Mouse (Mus musculus): ENCODE results near the gene Gm11756. TPM values are rescaled to one million over a fixed set of nuclear protein-coding genes. Genes with fewer than 3 reads are reported as not detected.
"Not testable (repeated sequence)": the region's sequence is repeated elsewhere in the genome, so short reads cannot be mapped to it uniquely, and the experiment has no call there.

Gm11756 gene
- total RNA-seq (2022), result not detected

- not testable (repeated sequence) for DNase-seq (ENCODE audit: low spot score in 2 of 2)
Observed at GRCm38 (mm10) chr4:73920660-73921059, at the start of gene Gm11756. Gm11756 (minus strand) TSS chr4:73920760.

- no peak for DNase-seq (ENCODE audit: low spot score in 2 of 2)
Observed at GRCm38 (mm10) chr4:73950375-73950896, 29.9 kb upstream of the Gm11756 start, which contains the start of gene 2310002L09Rik. 2310002L09Rik (minus strand) TSS chr4:73950846.

GRCm38 (mm10) chr4:73905853-73906252 is 14.7 kb downstream of the Gm11756 start, which contains the start of gene Gm13871:
Gm13871 (minus strand) TSS chr4:73905953.
- not testable (repeated sequence) for DNase-seq (ENCODE audit: low spot score in 2 of 2)

- not testable (repeated sequence) for DNase-seq (ENCODE audit: low spot score in 2 of 2)
Observed at GRCm38 (mm10) chr4:73891012-73891411, 29.5 kb downstream of the Gm11756 start, which contains the start of gene Gm11757. Gm11757 (minus strand) TSS chr4:73891112.

GRCm38 (mm10) chr4:73876166-73876565 is 44.4 kb downstream of the Gm11756 start, which contains the start of gene Gm11758:
Gm11758 (minus strand) TSS chr4:73876266.
- not testable (repeated sequence) for DNase-seq (ENCODE audit: low spot score in 2 of 2)

Other genes starting within 250 kb of the Gm11756 start
- not detected for gene Gm428, start 237.2 kb downstream of the Gm11756 start, total RNA-seq (2022)
- under 1 TPM in 1 of 4 experiments, not detected in 3; 0.07 TPM for gene Rasef, start 129.8 kb downstream of the Gm11756 start, total RNA-seq (2022)
- gene Gm11758, start 44.5 kb downstream of the Gm11756 start, total RNA-seq (2022), result not detected
- gene Gm11757, start 29.6 kb downstream of the Gm11756 start, total RNA-seq (2022), result not detected
- not detected for gene Gm13871, start 14.8 kb downstream of the Gm11756 start, total RNA-seq (2022)
- gene 2310002L09Rik, start 30.1 kb upstream of the Gm11756 start, total RNA-seq (2022), result not detected
- gene Frmd3, start 92.7 kb upstream of the Gm11756 start, total RNA-seq (2022), result 1 to 10 TPM; 6.4 to 6.7 (median 6.5) TPM

All from left cerebral cortex, adult 8-10 months (tissue).